Mouse (Mus musculus): ENCODE results near the gene Arrdc2.

- TF ChIP-seq NRF1 (IDR thresholded peaks at IDR 0.05; ENCODE audit: insufficient read depth, low read depth, low read length, poor library complexity, severe bottlenecking), result no peak
- no peak for TF ChIP-seq RAD21 (IDR thresholded peaks at IDR 0.05; ENCODE audit: low read depth, low read length)
- no peak for TF ChIP-seq ZC3H11A (IDR thresholded peaks at IDR 0.05; ENCODE audit: low read depth, low read length)
- no peak for TF ChIP-seq POLR2A (IDR thresholded peaks at IDR 0.05; ENCODE audit: control insufficient read depth in 1 of 2, insufficient read depth in 1 of 2, low read depth in 1 of 2, low read length in 2 of 2, poor library complexity in 1 of 2)
- no peak for TF ChIP-seq CTCF (IDR thresholded peaks at IDR 0.05 in 2 of 3, conservative IDR thresholded peaks at IDR 0.05 in 1 of 3; ENCODE audit: control insufficient read depth in 1 of 3, insufficient read depth in 1 of 3, low read depth in 2 of 3, low read length in 3 of 3, poor library complexity in 1 of 3, severe bottlenecking in 1 of 3)
- TF ChIP-seq EP300 (IDR thresholded peaks at IDR 0.05; ENCODE audit: low read depth in 1 of 2, low read length in 2 of 2), result no peak
- TF ChIP-seq POLR2AphosphoS2 (IDR thresholded peaks at IDR 0.05; ENCODE audit: low read length), result no peak
- TF ChIP-seq KAT2A (conservative IDR thresholded peaks at IDR 0.05; ENCODE audit: low read depth, low read length), result no peak
- TF ChIP-seq SMC3 (IDR thresholded peaks at IDR 0.05; ENCODE audit: low read depth, low read length), result no peak
- no peak for TF ChIP-seq TCF12 (IDR thresholded peaks at IDR 0.05; ENCODE audit: low read depth, low read length)
- TF ChIP-seq UBTF (IDR thresholded peaks at IDR 0.05; ENCODE audit: borderline replicate concordance, insufficient read depth, low read depth, low read length), result no peak
- no peak for TF ChIP-seq CHD2 (IDR thresholded peaks at IDR 0.05; ENCODE audit: low read length)
- TF ChIP-seq POLR2AphosphoS5 (IDR thresholded peaks at IDR 0.05; ENCODE audit: borderline replicate concordance, low read depth, low read length), result no peak
Measured at GRCm38 (mm10) chr8:70871195-70871807, 31.8 kb upstream of the Arrdc2 start.

All from MEL (cell line).